Mouse (Mus musculus) heart, postnatal 4 days (tissue): ENCODE measurements at regions not wholly inside any gene's neighbourhood (a gene's known extent, or its start where the extent isn't known, plus 50 kb on each side); places are given as distances from the start of the nearest gene placed in this dataset.

ENCODE experiments used
- DNase-seq: peaks from one replicate; pipeline ENCODE4 v3.0.0; 2021

- DNase-seq, result peak; percentile 89
Measured at GRCm38 (mm10) chr4:62755237-62755900, 195.7 kb downstream of the Rgs3 start.

GRCm38 (mm10) chr4:62756721-62757206 is 197.1 kb downstream of the Rgs3 start:
- DNase-seq, result no peak

- DNase-seq, result peak; percentile 59
Measured at GRCm38 (mm10) chr4:62760748-62761604, 201.3 kb downstream of the Rgs3 start.

GRCm38 (mm10) chr4:62761672-62762071 is 202.0 kb downstream of the Rgs3 start:
- peak; percentile 95 for DNase-seq

- DNase-seq, result peak; percentile 93
Measured at GRCm38 (mm10) chr4:62763990-62764389, 201.4 kb upstream of the Zfp618 start.

GRCm38 (mm10) chr4:62769469-62770234 is 195.7 kb upstream of the Zfp618 start:
- DNase-seq, result no peak

GRCm38 (mm10) chr4:62775005-62775609 is 190.3 kb upstream of the Zfp618 start:
- DNase-seq, result no peak

- DNase-seq, result no peak
Measured at GRCm38 (mm10) chr4:62776881-62777280, 188.5 kb upstream of the Zfp618 start.

- no peak for DNase-seq
Measured at GRCm38 (mm10) chr4:62777436-62777835, 187.9 kb upstream of the Zfp618 start.

GRCm38 (mm10) chr4:62778621-62779020 is 186.8 kb upstream of the Zfp618 start:
- no peak for DNase-seq

GRCm38 (mm10) chr4:62780409-62780808 is 185.0 kb upstream of the Zfp618 start:
- peak; percentile 95 for DNase-seq

GRCm38 (mm10) chr4:62780837-62781236 is 184.5 kb upstream of the Zfp618 start:
- DNase-seq, result no peak

- DNase-seq, result no peak
Measured at GRCm38 (mm10) chr4:62781309-62781800, 184.0 kb upstream of the Zfp618 start.

- no peak for DNase-seq
Measured at GRCm38 (mm10) chr4:62785711-62786110, 179.7 kb upstream of the Zfp618 start.

GRCm38 (mm10) chr4:62789696-62790095 is 175.7 kb upstream of the Zfp618 start:
- no peak for DNase-seq

- DNase-seq, result no peak
Measured at GRCm38 (mm10) chr4:62793582-62793981, 171.8 kb upstream of the Zfp618 start.

GRCm38 (mm10) chr4:62795538-62795937 is 169.8 kb upstream of the Zfp618 start:
- DNase-seq, result no peak

- DNase-seq, result no peak
Measured at GRCm38 (mm10) chr4:62799923-62800322, 165.4 kb upstream of the Zfp618 start.

GRCm38 (mm10) chr4:62805841-62806240 is 159.5 kb upstream of the Zfp618 start:
- peak; percentile 17 for DNase-seq

GRCm38 (mm10) chr4:62806786-62807185 is 158.6 kb upstream of the Zfp618 start:
- DNase-seq, result no peak

- no peak for DNase-seq
Measured at GRCm38 (mm10) chr4:62807926-62808552, 157.3 kb upstream of the Zfp618 start.

GRCm38 (mm10) chr4:62808553-62808950 is 156.8 kb upstream of the Zfp618 start:
- no peak for DNase-seq
